Mouse (Mus musculus): ENCODE measurements around the gene Efcab3. TPM values are rescaled to one million over a fixed set of nuclear protein-coding genes. Genes with fewer than 3 reads are reported as not detected.
"Not testable (repeated sequence)": the region's sequence is repeated elsewhere in the genome, so short reads cannot be mapped to it uniquely, and the experiment has no call there.

Efcab3 gene
- polyA plus RNA-seq, 2 experiments, result 0.15 to 0.16 TPM

DNA sequence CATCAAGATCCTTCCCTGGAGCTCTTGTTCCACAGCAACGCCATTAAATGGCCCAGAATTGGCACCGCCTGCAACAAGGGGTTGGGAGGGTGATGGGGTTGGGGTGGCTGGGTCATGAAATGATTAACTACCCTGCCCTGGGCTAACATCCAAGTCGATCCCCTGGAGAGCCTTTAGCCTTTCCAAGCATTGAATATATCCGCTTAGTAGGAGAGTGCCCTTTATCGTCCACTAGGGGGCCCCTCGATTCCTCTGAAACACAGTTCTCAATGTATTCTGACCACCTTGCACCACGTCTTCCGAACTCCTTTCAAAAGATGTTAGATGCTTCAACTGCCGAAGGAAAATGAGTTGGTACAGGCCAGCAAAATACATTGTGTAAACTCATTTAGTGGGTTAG lies 60.6 kb downstream of the Efcab3 start:
- ATAC-seq (ENCODE audit: low FRiP score, low read depth), result 0 out of 2 replicates have a peak, but pooled peaks have one; percentile 34
- Histone ChIP-seq H3K27me3 (ENCODE audit: control insufficient read depth, insufficient read depth, low read length) (no peaks in the 10 kb centered on the region), H3K4me2 (replicated peaks; ENCODE audit: low read depth, low read length, severe bottlenecking) (no peak overlapping the region), H3K27ac (replicated peaks; ENCODE audit: low read depth, low read length) (no peak overlapping the region), H3K36me3 (ENCODE audit: control insufficient read depth, insufficient read depth, low read length) (no peaks in the 10 kb centered on the region), H3K4me3 (replicated peaks; ENCODE audit: low read length) (no peak overlapping the region), H3K9ac (ENCODE audit: low read depth, low read length, severe bottlenecking) (no peak overlapping the region), H3K4me1 (ENCODE audit: control insufficient read depth, insufficient read depth, low read length) (peaks cover 7% of the 10 kb centered on the region), H3K9me3 (ENCODE audit: control insufficient read depth, low read length) (no peaks in the 10 kb centered on the region)
- TF ChIP-seq POLR2A (IDR thresholded peaks at IDR 0.05; ENCODE audit: borderline replicate concordance, extremely low read depth, insufficient read depth, insufficient read length), result no peak
- peak; percentile 75 for DNase-seq (ENCODE audit: low spot score)
- WGBS, result 3% methylated on average over 9 of the region's 9 CpGs

DNA sequence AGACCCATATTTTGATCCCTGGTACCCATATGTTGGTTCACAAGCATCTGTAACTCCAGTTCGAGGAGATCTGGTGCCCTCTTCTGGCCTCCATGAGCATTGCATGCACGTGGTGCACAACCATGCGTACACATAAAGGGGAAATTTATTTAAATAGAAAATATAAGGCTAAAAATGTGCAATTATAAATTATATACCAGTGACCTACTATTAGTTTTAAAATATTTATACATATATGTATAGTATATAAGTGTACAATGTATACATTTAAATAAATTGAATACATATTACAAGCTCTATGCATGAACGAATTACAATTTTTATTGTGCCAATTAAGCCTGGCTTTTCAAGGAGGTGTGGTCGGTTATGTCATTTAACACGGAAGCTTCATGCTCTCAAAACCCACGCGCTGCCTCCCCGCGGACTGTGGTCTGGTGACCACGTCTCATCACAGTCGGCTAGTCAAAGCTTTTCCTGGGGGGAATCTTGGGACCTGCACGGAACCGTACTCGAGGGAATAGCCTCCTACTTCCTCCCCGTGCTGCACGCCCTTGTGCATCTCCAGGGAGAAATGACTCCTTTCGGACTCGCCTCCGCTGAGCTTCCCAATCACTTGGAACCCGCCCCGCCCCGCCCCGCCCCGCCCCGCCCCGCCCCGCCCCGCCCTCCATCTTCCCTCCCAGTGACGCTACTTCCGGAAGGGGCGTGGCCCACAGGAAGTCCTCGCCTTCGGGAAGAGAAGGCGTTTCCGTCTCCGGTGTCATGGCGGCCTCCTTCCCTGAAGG lies 62.5 kb downstream of the Efcab3 start, which contains the start of gene Mettl2:
Gene Mettl2 (plus strand): TSS at position 691 of the 785 bp plus-strand sequence.
- 0 out of 2 replicates have a peak, but pooled peaks have one; percentile 26 for TF ChIP-seq POLR2A (IDR thresholded peaks at IDR 0.05; ENCODE audit: borderline replicate concordance, extremely low read depth, insufficient read depth, insufficient read length)
- Histone ChIP-seq H3K4me2 (replicated peaks; ENCODE audit: low read depth, low read length, severe bottlenecking) (peak within 1 kb of the TSS; percentile 90), H3K27ac (replicated peaks; ENCODE audit: low read depth, low read length) (no peak within 1 kb of the TSS), H3K4me3 (replicated peaks; ENCODE audit: low read length) (peak within 1 kb of the TSS; percentile 97), H3K9ac (ENCODE audit: low read depth, low read length, severe bottlenecking) (peak within 1 kb of the TSS; percentile 74), H3K36me3 (ENCODE audit: control insufficient read depth, insufficient read depth, low read length) (peaks cover 14% of the 10 kb centered on the region), H3K9me3 (ENCODE audit: control insufficient read depth, low read length) (no peaks in the 10 kb centered on the region), H3K4me1 (ENCODE audit: control insufficient read depth, insufficient read depth, low read length) (peaks cover 7% of the 10 kb centered on the region), H3K27me3 (ENCODE audit: control insufficient read depth, insufficient read depth, low read length) (no peaks in the 10 kb centered on the region)
- 1% methylated on average over 29 of the region's 38 CpGs for WGBS
- DNase-seq (ENCODE audit: low spot score) (peak; percentile 85), ATAC-seq (ENCODE audit: low FRiP score, low read depth) (peak; percentile 91)

GRCm38 (mm10) chr11:105126520-105127029 lies 63.2 kb downstream of the Efcab3 start:
- WGBS, result under 1% methylated on average over 47 of the region's 49 CpGs
- Histone ChIP-seq H3K4me2 (replicated peaks; ENCODE audit: low read depth, low read length, severe bottlenecking) (peak overlapping the region; percentile 90), H3K4me3 (replicated peaks; ENCODE audit: low read length) (peak overlapping the region; percentile 97), H3K9ac (ENCODE audit: low read depth, low read length, severe bottlenecking) (peak overlapping the region; percentile 74), H3K36me3 (ENCODE audit: control insufficient read depth, insufficient read depth, low read length) (peaks cover 20% of the 10 kb centered on the region), H3K27ac (replicated peaks; ENCODE audit: low read depth, low read length) (no peak overlapping the region), H3K9me3 (ENCODE audit: control insufficient read depth, low read length) (no peaks in the 10 kb centered on the region), H3K27me3 (ENCODE audit: control insufficient read depth, insufficient read depth, low read length) (no peaks in the 10 kb centered on the region), H3K4me1 (ENCODE audit: control insufficient read depth, insufficient read depth, low read length) (peaks cover 7% of the 10 kb centered on the region)
- 0 out of 2 replicates have a peak, but pooled peaks have one; percentile 14 for ATAC-seq (ENCODE audit: low FRiP score, low read depth)
- TF ChIP-seq POLR2A (IDR thresholded peaks at IDR 0.05; ENCODE audit: borderline replicate concordance, extremely low read depth, insufficient read depth, insufficient read length), result no peak
- no peak for DNase-seq (ENCODE audit: low spot score)

DNA sequence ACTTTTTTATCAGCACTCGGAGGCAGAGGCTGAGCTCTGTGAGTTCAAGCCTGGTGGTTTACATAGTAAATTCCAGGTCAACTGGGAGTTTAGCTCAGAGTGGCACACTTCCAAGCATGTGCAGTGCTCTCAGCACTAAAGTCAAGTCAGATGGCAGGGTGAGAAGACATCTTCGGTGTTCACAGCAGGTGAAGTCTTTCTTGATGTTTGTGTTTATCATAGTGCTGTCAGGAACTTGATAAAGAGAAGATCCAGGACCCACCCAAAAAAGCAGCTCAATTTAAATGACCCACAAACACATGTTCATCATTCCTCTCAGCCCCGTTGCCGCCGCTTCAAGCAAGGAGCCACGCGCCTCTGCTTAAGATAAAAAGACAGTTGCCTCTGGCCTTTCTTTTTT lies 72.3 kb downstream of the Efcab3 start:
- Histone ChIP-seq H3K9me3 (ENCODE audit: control insufficient read depth, low read length) (no peaks in the 10 kb centered on the region), H3K4me2 (replicated peaks; ENCODE audit: low read depth, low read length, severe bottlenecking) (no peak overlapping the region), H3K36me3 (ENCODE audit: control insufficient read depth, insufficient read depth, low read length) (peaks cover 89% of the 10 kb centered on the region), H3K27ac (replicated peaks; ENCODE audit: low read depth, low read length) (no peak overlapping the region), H3K27me3 (ENCODE audit: control insufficient read depth, insufficient read depth, low read length) (no peaks in the 10 kb centered on the region), H3K4me3 (replicated peaks; ENCODE audit: low read length) (no peak overlapping the region), H3K4me1 (ENCODE audit: control insufficient read depth, insufficient read depth, low read length) (no peaks in the 10 kb centered on the region), H3K9ac (ENCODE audit: low read depth, low read length, severe bottlenecking) (no peak overlapping the region)
- ATAC-seq (ENCODE audit: low FRiP score, low read depth) (no peak), DNase-seq (ENCODE audit: low spot score) (no peak)
- TF ChIP-seq POLR2A (IDR thresholded peaks at IDR 0.05; ENCODE audit: borderline replicate concordance, extremely low read depth, insufficient read depth, insufficient read length), result no peak
- 92% methylated on average over 7 of the region's 7 CpGs for WGBS

DNA sequence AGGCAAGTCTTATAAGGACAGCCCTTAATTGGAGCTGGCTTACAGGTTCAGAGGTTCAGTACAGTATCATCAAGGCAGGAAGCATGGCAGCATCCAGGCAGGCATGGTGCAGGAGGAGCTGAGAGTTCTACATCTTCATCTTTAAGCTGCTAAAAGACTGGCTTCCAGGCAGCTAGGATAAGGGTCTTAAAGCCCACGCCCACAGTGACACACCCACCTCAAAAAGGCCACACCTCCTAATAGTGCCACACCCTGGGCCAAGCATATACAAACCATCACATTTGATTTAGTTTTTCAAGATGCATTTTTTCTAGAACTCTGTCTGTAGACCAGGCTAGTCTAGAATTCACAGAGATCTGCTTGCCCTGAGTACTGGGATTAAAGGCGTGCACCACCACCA lies 73.9 kb downstream of the Efcab3 start:
- not testable (repeated sequence) for DNase-seq (ENCODE audit: low spot score); H3K9ac ChIP-seq (ENCODE audit: low read depth, low read length, severe bottlenecking); H3K9me3 ChIP-seq (ENCODE audit: control insufficient read depth, low read length); H3K4me1 ChIP-seq (ENCODE audit: control insufficient read depth, insufficient read depth, low read length); H3K4me2 ChIP-seq (replicated peaks; ENCODE audit: low read depth, low read length, severe bottlenecking); H3K27me3 ChIP-seq (ENCODE audit: control insufficient read depth, insufficient read depth, low read length); ATAC-seq (ENCODE audit: low FRiP score, low read depth); H3K27ac ChIP-seq (replicated peaks; ENCODE audit: low read depth, low read length); H3K4me3 ChIP-seq (replicated peaks; ENCODE audit: low read length)
- H3K36me3 ChIP-seq (ENCODE audit: control insufficient read depth, insufficient read depth, low read length), result peaks cover 84% of the 10 kb centered on the region
- WGBS, result 91% methylated on average over 2 of the region's 2 CpGs

DNA sequence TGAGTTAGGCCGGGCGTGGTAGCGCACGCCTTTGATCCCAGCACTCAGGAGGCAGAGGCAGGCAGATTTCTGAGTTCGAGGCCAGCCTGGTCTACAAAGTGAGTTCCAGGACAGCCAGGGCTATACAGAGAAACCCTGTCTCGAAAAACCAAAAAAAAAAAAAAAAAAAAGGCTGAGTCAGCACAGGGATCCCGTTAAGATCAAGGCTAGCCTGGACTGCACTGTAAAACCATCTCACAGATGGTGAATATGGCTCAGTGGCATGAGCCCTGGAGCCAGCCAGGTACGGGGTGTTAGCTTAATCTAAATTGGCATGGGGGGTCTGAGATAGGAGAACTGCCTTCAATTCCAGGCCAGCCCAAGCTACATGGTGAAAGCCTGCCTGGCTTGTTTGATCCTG lies 77.1 kb downstream of the Efcab3 start:
- H3K9ac ChIP-seq (ENCODE audit: low read depth, low read length, severe bottlenecking); H3K9me3 ChIP-seq (ENCODE audit: control insufficient read depth, low read length); H3K27me3 ChIP-seq (ENCODE audit: control insufficient read depth, insufficient read depth, low read length); H3K4me2 ChIP-seq (replicated peaks; ENCODE audit: low read depth, low read length, severe bottlenecking); H3K4me3 ChIP-seq (replicated peaks; ENCODE audit: low read length); H3K4me1 ChIP-seq (ENCODE audit: control insufficient read depth, insufficient read depth, low read length); DNase-seq (ENCODE audit: low spot score); H3K27ac ChIP-seq (replicated peaks; ENCODE audit: low read depth, low read length); ATAC-seq (ENCODE audit: low FRiP score, low read depth): not testable (repeated sequence)
- peaks cover 51% of the 10 kb centered on the region for H3K36me3 ChIP-seq (ENCODE audit: control insufficient read depth, insufficient read depth, low read length)
- 96% methylated on average over 7 of the region's 8 CpGs for WGBS

Data from limb, embryonic 14.5 days (tissue).